Mouse (Mus musculus) liver, postnatal 0 days (tissue): ENCODE results near the gene Ncoa1. TPM values are rescaled to one million over a fixed set of nuclear protein-coding genes. Genes with fewer than 3 reads are reported as not detected.
"Not testable (repeated sequence)": the region's sequence is repeated elsewhere in the genome, so short reads cannot be mapped to it uniquely, and the experiment has no call there.

ENCODE experiments used
- ATAC-seq: fragments of 200-750 bp; cut with Nextera tagmentation; 2 replicates; pipeline ENCODE4 v1.8.0; 2017; ENCODE audit warnings: mild to moderate bottlenecking, moderate library complexity
- DNase-seq: peaks from one replicate; pipeline ENCODE4 v3.0.0-alpha.2; 2016
- H3K27ac ChIP-seq: fragments of 300-500 bp; sonication (generic); 2 replicates; pipeline ENCODE4 v1.5.1; 2014; ENCODE audit warnings: antibody characterized with exemption, moderate library complexity, mild to moderate bottlenecking, low read depth
- H3K27me3 ChIP-seq: fragments of 300-500 bp; sonication (generic); 2 replicates; pipeline ENCODE4 v1.6.1; 2014; ENCODE audit warnings: low read length, control low read depth, mixed read lengths; ENCODE audit not compliant: insufficient read depth
- H3K36me3 ChIP-seq: fragments of 300-500 bp; sonication (generic); replicated peaks from 2 replicates; pipeline ENCODE4 v1.6.1; 2014; ENCODE audit warnings: mild to moderate bottlenecking, control low read depth, low read length, moderate library complexity, mixed read lengths; ENCODE audit not compliant: insufficient read depth
- H3K4me1 ChIP-seq: fragments of 300-500 bp; sonication (generic); 2 replicates; pipeline ENCODE4 v1.6.1; 2014; ENCODE audit warnings: antibody characterized with exemption, mild to moderate bottlenecking, control low read depth; ENCODE audit not compliant: insufficient read depth
- H3K4me2 ChIP-seq: fragments of 300-500 bp; sonication (generic); 2 replicates; pipeline ENCODE4 v1.6.1; 2014; ENCODE audit warnings: low read depth, mild to moderate bottlenecking, low read length, moderate library complexity, mixed read lengths
- H3K4me3 ChIP-seq: fragments of 300-500 bp; sonication (generic); 2 replicates; pipeline ENCODE4 v1.5.1; 2014; ENCODE audit warnings: low read depth, low read length
- H3K9ac ChIP-seq: fragments of 300-500 bp; sonication (generic); replicated peaks from 2 replicates; pipeline ENCODE4 v1.6.1; 2014; ENCODE audit warnings: mild to moderate bottlenecking, moderate library complexity
- H3K9me3 ChIP-seq: fragments of 300-500 bp; sonication (generic); 2 replicates; pipeline ENCODE4 v1.6.1; 2016; ENCODE audit warnings: mild to moderate bottlenecking, control low read depth, low read length, mixed read lengths
- CTCF ChIP-seq: sonication (generic); IDR thresholded peaks from 2 replicates; pipeline ENCODE4 v1.5.1; 2016; ENCODE audit warnings: antibody characterized with exemption, low read depth
- EP300 ChIP-seq: IDR thresholded peaks from 2 replicates; pipeline ENCODE4 v1.6.1; 2016; ENCODE audit warnings: antibody characterized with exemption, low read depth, mild to moderate bottlenecking
- WGBS: fragments of 180-500 bp; shearing (Covaris S2); extraction: QIAGEN DNeasy Blood & Tissue Kit; methylation state at CpG from one replicate; pipeline ENCODE4 v1.1.7; 2014; ENCODE audit not compliant: insufficient replicate concordance; 5-methylcytosine and 5-hydroxymethylcytosine counted together
- polyA plus RNA-seq: library from polyadenylated mRNA; unstranded; fragments of >200 nt; fragmentation: Nextera tagmentation; extraction: Ambion mirVana; gene quantifications from 2 replicates; pipeline ENCODE4 v1.2.1, GENCODE M21; 2015

The Ncoa1 gene
- polyA plus RNA-seq, 1 experiment from 2014 or later: 2.2 TPM

GRCm38 (mm10) chr12:4359475-4359874 is 117.5 kb downstream of the Ncoa1 start:
- ATAC-seq: no peak
- Histone ChIP-seq H3K4me1 (no peaks in the 10 kb centered on the region), H3K27me3 (no peaks in the 10 kb centered on the region), H3K27ac (no peak overlapping the region), H3K4me3 (no peak overlapping the region), H3K4me2 (no peak overlapping the region), H3K36me3 (no peaks in the 10 kb centered on the region), H3K9ac (no peak overlapping the region), H3K9me3 (no peaks in the 10 kb centered on the region)
- DNase-seq: no peak
- no CpG with 5 or more reads among the region's 1 CpGs for WGBS
- TF ChIP-seq CTCF: no peak
- no peak for TF ChIP-seq EP300

- DNase-seq, H3K4me2 ChIP-seq, ATAC-seq, H3K27ac ChIP-seq, H3K4me1 ChIP-seq, H3K36me3 ChIP-seq, H3K9ac ChIP-seq, H3K9me3 ChIP-seq, H3K27me3 ChIP-seq, H3K4me3 ChIP-seq: not testable (repeated sequence)
- WGBS: 77% methylated on average over 2 of the region's 2 CpGs
Observed at GRCm38 (mm10) chr12:4358653-4359052, 118.3 kb downstream of the Ncoa1 start.

- H3K27me3 ChIP-seq: no peaks in the 10 kb centered on the region
- no peaks in the 10 kb centered on the region for H3K9me3 ChIP-seq
- TF ChIP-seq CTCF (no peak), EP300 (no peak)
- ATAC-seq (no peak), DNase-seq (no peak)
- H3K4me2 ChIP-seq: no peak overlapping the region
- no peak overlapping the region for H3K4me3 ChIP-seq
- 82% methylated on average over 4 of the region's 4 CpGs for WGBS
- no peak overlapping the region for H3K27ac ChIP-seq
- no peaks in the 10 kb centered on the region for H3K36me3 ChIP-seq
- no peaks in the 10 kb centered on the region for H3K4me1 ChIP-seq
- H3K9ac ChIP-seq: no peak overlapping the region
Observed at GRCm38 (mm10) chr12:4358100-4358499, 118.9 kb downstream of the Ncoa1 start.

GRCm38 (mm10) chr12:4356834-4357445 is 120.0 kb downstream of the Ncoa1 start:
- no peak overlapping the region for H3K4me3 ChIP-seq
- no peak overlapping the region for H3K4me2 ChIP-seq
- TF ChIP-seq EP300: no peak
- TF ChIP-seq CTCF: no peak
- no peak overlapping the region for H3K9ac ChIP-seq
- WGBS: 82% methylated on average over 5 of the region's 5 CpGs
- no peak for DNase-seq
- ATAC-seq: no peak
- H3K9me3 ChIP-seq: no peaks in the 10 kb centered on the region
- no peaks in the 10 kb centered on the region for H3K4me1 ChIP-seq
- no peak overlapping the region for H3K27ac ChIP-seq
- no peaks in the 10 kb centered on the region for H3K36me3 ChIP-seq
- no peaks in the 10 kb centered on the region for H3K27me3 ChIP-seq

- TF ChIP-seq CTCF (no peak), EP300 (no peak)
- ATAC-seq (no peak), DNase-seq (no peak)
- Histone ChIP-seq H3K9ac (no peak overlapping the region), H3K4me2 (no peak overlapping the region), H3K27me3 (no peaks in the 10 kb centered on the region), H3K27ac (no peak overlapping the region), H3K4me3 (no peak overlapping the region), H3K36me3 (no peaks in the 10 kb centered on the region), H3K9me3 (no peaks in the 10 kb centered on the region), H3K4me1 (no peaks in the 10 kb centered on the region)
- WGBS: 45% methylated on average over 2 of the region's 2 CpGs
Observed at GRCm38 (mm10) chr12:4355019-4355730, 121.8 kb downstream of the Ncoa1 start.

GRCm38 (mm10) chr12:4343216-4343615 is 133.8 kb downstream of the Ncoa1 start:
- H3K9ac ChIP-seq: no peak overlapping the region

More at GRCm38 (mm10) chr12:4343216-4343615, 133.8 kb downstream of the Ncoa1 start:
- DNase-seq (no peak), ATAC-seq (no peak)
- 73% methylated on average over 2 of the region's 2 CpGs for WGBS
- TF ChIP-seq CTCF (no peak), EP300 (no peak)
- Histone ChIP-seq H3K27ac (no peak overlapping the region), H3K4me3 (no peak overlapping the region), H3K4me2 (no peak overlapping the region), H3K27me3 (no peaks in the 10 kb centered on the region), H3K9me3 (no peaks in the 10 kb centered on the region), H3K4me1 (no peaks in the 10 kb centered on the region), H3K36me3 (no peaks in the 10 kb centered on the region; the same call in 1 of the 2 replicates)
